11 mouse cellular contexts compared by ENCODE assay signal in genomic region chr9:62521541-62521940, GRCm38 (mm10). TPM values are rescaled to one million over a fixed set of nuclear protein-coding genes. Genes with fewer than 3 reads are reported as not detected.
DNase-seq lines count a peak whose midpoint lies in the region; ATAC-seq and TF ChIP-seq lines count a peak whose summit lies in the region.
"Had no signal": no experiment of that assay in that cellular context is flagged by ENCODE, and none has a peak within 500 bp of the region (broad histone marks: within the 10 kb centered on the region; RNA-seq: fewer than 3 reads in every experiment).

No protein-coding gene starts in this region.

- no peak overlapping the region for H3K4me3 ChIP-seq in kidney, embryonic 15.5 days (replicated peaks)
- H3K4me3 ChIP-seq in liver, embryonic 11.5 days (ENCODE audit: low read depth, low read length), result no peak overlapping the region
- H3K4me3 ChIP-seq in midbrain, postnatal 0 days (ENCODE audit: low read depth, low read length), result no peak overlapping the region
- H3K4me3 ChIP-seq: myocyte had no signal

- H3K27me3 ChIP-seq in kidney, embryonic 15.5 days, result 0 out of 2 replicates have a peak, but pooled peaks cover 4% of the 10 kb centered on the region
- peaks cover 4% of the 10 kb centered on the region; the same call in 1 of the 2 replicates for H3K27me3 ChIP-seq in liver, embryonic 11.5 days (replicated peaks; ENCODE audit: control insufficient read depth, insufficient read depth, low read length)
- H3K27me3 ChIP-seq in midbrain, postnatal 0 days (ENCODE audit: insufficient read depth, low read length), result no peaks in the 10 kb centered on the region
- H3K27me3 ChIP-seq: CH12.LX had no signal

- 0 out of 2 replicates have a peak overlapping the region, but pooled peaks have one; percentile 1 for H3K9ac ChIP-seq in kidney, embryonic 15.5 days
- H3K9ac ChIP-seq in liver, embryonic 11.5 days (ENCODE audit: low read depth, low read length), result no peak overlapping the region
- H3K9ac ChIP-seq in midbrain, postnatal 0 days (replicated peaks; ENCODE audit: low read length, poor library complexity, severe bottlenecking), result no peak overlapping the region

- H3K27ac ChIP-seq in kidney, embryonic 15.5 days, result peak overlapping the region; percentile 85
- H3K27ac ChIP-seq in liver, embryonic 11.5 days (ENCODE audit: low read depth, low read length), result peak overlapping the region; percentile 21; the same call in 1 of the 2 replicates
- H3K27ac ChIP-seq in midbrain, postnatal 0 days (ENCODE audit: low read depth, low read length), result peak overlapping the region; percentile 55; the same call in 1 of the 2 replicates

- TF ChIP-seq CTCF in midbrain, postnatal 0 days (IDR thresholded peaks at IDR 0.05), result no peak

- WGBS in kidney, embryonic 15.5 days, result 41% methylated on average over 9 of the region's 9 CpGs
- 46% methylated on average over 9 of the region's 9 CpGs for WGBS in liver, embryonic 11.5 days
- 40% methylated on average over 9 of the region's 9 CpGs for WGBS in midbrain, postnatal 0 days

- H3K9me3 ChIP-seq in kidney, embryonic 15.5 days (replicated peaks), result no peaks in the 10 kb centered on the region
- H3K9me3 ChIP-seq in liver, embryonic 11.5 days (ENCODE audit: control insufficient read depth, low read length), result no peaks in the 10 kb centered on the region
- no peaks in the 10 kb centered on the region for H3K9me3 ChIP-seq in midbrain, postnatal 0 days (ENCODE audit: low read length)

- H3K4me2 ChIP-seq in kidney, embryonic 15.5 days, result peak overlapping the region; percentile 5; the same call in 1 of the 2 replicates
- H3K4me2 ChIP-seq in liver, embryonic 11.5 days, result no peak overlapping the region
- no peak overlapping the region for H3K4me2 ChIP-seq in midbrain, postnatal 0 days (ENCODE audit: low read depth, low read length, poor library complexity, severe bottlenecking)

- no peaks in the 10 kb centered on the region for H3K36me3 ChIP-seq in kidney, embryonic 15.5 days
- no peaks in the 10 kb centered on the region for H3K36me3 ChIP-seq in liver, embryonic 11.5 days (ENCODE audit: control insufficient read depth, insufficient read depth, low read length)
- no peaks in the 10 kb centered on the region for H3K36me3 ChIP-seq in midbrain, postnatal 0 days (ENCODE audit: insufficient read depth, low read length)

- H3K4me1 ChIP-seq in kidney, embryonic 15.5 days, result peaks cover 66% of the 10 kb centered on the region
- H3K4me1 ChIP-seq in liver, embryonic 11.5 days (replicated peaks; ENCODE audit: control insufficient read depth, insufficient read depth, low read length), result peaks cover 23% of the 10 kb centered on the region
- peaks cover 18% of the 10 kb centered on the region; the same call in 1 of the 2 replicates for H3K4me1 ChIP-seq in midbrain, postnatal 0 days (ENCODE audit: insufficient read depth, low read length)

- 0 out of 2 replicates have a peak, but pooled peaks have one; percentile 46 for ATAC-seq in kidney, embryonic 15.5 days (replicated peaks; ENCODE audit: low FRiP score)
- ATAC-seq in liver, embryonic 11.5 days (replicated peaks; ENCODE audit: low FRiP score), result no peak
- no peak for ATAC-seq in midbrain, postnatal 0 days (ENCODE audit: low FRiP score)

- no peak for DNase-seq in kidney, postnatal 36 days
- peak; percentile 50 to 66 for DNase-seq in heart, adult 9 months (ENCODE audit: low spot score in 2 of 2)
- DNase-seq in liver, embryonic 11.5 days (ENCODE audit: low spot score), result no peak
- DNase-seq in midbrain, postnatal 0 days (ENCODE audit: low spot score), result no peak
- no peak for DNase-seq in MN1 (ENCODE audit: low spot score)
- DNase-seq in urinary bladder, postnatal 14 days (ENCODE audit: low spot score), result no peak
- DNase-seq in frontal cortex, postnatal 25 days (ENCODE audit: low spot score in 2 of 2), result no peak
- DNase-seq: thymus, postnatal 4 days had no signal

RNA-seq across cellular contexts. Expression of gene Coro2b, which starts 15.3 kb away (rescaled TPM):
- polyA plus RNA-seq in kidney, embryonic 15.5 days (2015; fragmentation: Nextera tagmentation; extraction: Ambion mirVana), result 16.8 and 19.1 TPM in 2 replicates
- polyA plus RNA-seq in liver, embryonic 11.5 days (2014; fragmentation: Nextera tagmentation; extraction: Ambion mirVana), result 4.5 and 4.8 TPM in 2 replicates
- 36.2 and 45.8 TPM in 2 replicates for total RNA-seq in midbrain, postnatal 0 days (2014; rRNA removed)
- 21.4 and 22.8 TPM in 2 replicates for polyA plus RNA-seq in midbrain, postnatal 0 days (2015; fragmentation: Nextera tagmentation; extraction: Ambion mirVana)

Comparison
In these comparisons a context has a peak if more than half of its experiments do, and no peak if none do; other contexts are left out.
1. H3K27ac ChIP-seq: peak in every context shown above with its lines; median percentile 85 in kidney, embryonic 15.5 days; 55 in midbrain, postnatal 0 days; 21 in liver, embryonic 11.5 days.
2. DNase-seq: peak in heart, adult 9 months (2 of 2); none in kidney, postnatal 36 days (0 of 2), liver, embryonic 11.5 days (single experiment), midbrain, postnatal 0 days (single experiment), MN1 (single experiment), urinary bladder, postnatal 14 days (single experiment) and frontal cortex, postnatal 25 days (0 of 2).